Mouse (Mus musculus) bone marrow macrophage, adult 2 months (primary cell): ENCODE data around the gene Mphosph9.
A peak's percentile ranks its signal among the peaks of the same experiment; 100 is the strongest.

Experiments
- CTCF ChIP-seq: IDR thresholded peaks from 2 replicates; pipeline ENCODE4 v1.5.1; 2012; ENCODE audit warnings: low read depth, mild to moderate bottlenecking, low read length, moderate library complexity
- POLR2A ChIP-seq: IDR thresholded peaks from 2 replicates; pipeline ENCODE4 v1.6.1; 2012; ENCODE audit warnings: mild to moderate bottlenecking, low read depth, low read length, borderline replicate concordance

GRCm38 (mm10) chr5:124327510-124328364 lies at the start of gene Mphosph9, which contains the start of gene 2810006K23Rik:
- TF ChIP-seq POLR2A (peak; percentile 95), CTCF (no peak)
